Mouse (Mus musculus) bone marrow, adult 2 months (tissue): Measurements from ENCODE around the gene Ubl3. TPM values are rescaled to one million over a fixed set of nuclear protein-coding genes. Genes with fewer than 3 reads are reported as not detected.

Experiments
- H3K27ac ChIP-seq: fragments of 200-500 bp; 2 replicates; pipeline ENCODE4 v1.5.1; 2012; ENCODE audit warnings: low read depth, mild to moderate bottlenecking, control low read depth, inconsistent platforms, low read length; ENCODE audit not compliant: control insufficient read depth, poor library complexity, insufficient read depth
- H3K4me1 ChIP-seq: fragments of 200-500 bp; 2 replicates; pipeline ENCODE4 v1.6.1; 2011; ENCODE audit warnings: low read length; ENCODE audit not compliant: control insufficient read depth, insufficient read depth
- H3K4me3 ChIP-seq: fragments of 200-500 bp; replicated peaks from 2 replicates; pipeline ENCODE3; 2011; ENCODE audit warnings: mild to moderate bottlenecking, low read depth, low read length, control low read depth; ENCODE audit not compliant: control insufficient read depth
- CTCF ChIP-seq: fragments of 200-500 bp; IDR thresholded peaks from 2 replicates; pipeline ENCODE4 v1.5.1; 2011; ENCODE audit warnings: low read length, control low read depth; ENCODE audit not compliant: control insufficient read depth, insufficient read depth
- POLR2A ChIP-seq: fragments of 200-500 bp; IDR thresholded peaks from 2 replicates; pipeline ENCODE4 v1.6.1; 2011; ENCODE audit warnings: low read depth, mild to moderate bottlenecking, control low read depth, low read length, borderline replicate concordance; ENCODE audit not compliant: control insufficient read depth
- WGBS: fragments of 180-500 bp; shearing (Covaris S2); methylation state at CpG from one replicate; pipeline ENCODE4 v1.1.7; 2018; 5-methylcytosine and 5-hydroxymethylcytosine counted together
- polyA plus RNA-seq: library from polyadenylated mRNA; stranded (reverse); fragments of >200 nt; gene quantifications from 2 replicates; pipeline ENCODE4 v1.2.4, GENCODE M21; 2011; ENCODE audit warnings: low replicate concordance; ENCODE audit not compliant: missing spikeins, insufficient read depth, insufficient read length

Gene Ubl3
- polyA plus RNA-seq, 1 experiment: 31.1 TPM

- TF ChIP-seq POLR2A: no peak
- no peak for TF ChIP-seq CTCF
- no peak overlapping the region for H3K27ac ChIP-seq
- H3K4me3 ChIP-seq: no peak overlapping the region
- 66% methylated on average over 5 of the region's 5 CpGs for WGBS
- H3K4me1 ChIP-seq: no peaks in the 10 kb centered on the region; the same call in 1 of the 2 replicates
These were observed 20.4 kb downstream of the Ubl3 start for GRCm38 (mm10) chr5:148532201-148532600.

- WGBS: 30% methylated on average over 6 of the region's 6 CpGs
- Histone ChIP-seq H3K4me3 (no peak overlapping the region), H3K27ac (no peak overlapping the region), H3K4me1 (no peaks in the 10 kb centered on the region; the same call in 1 of the 2 replicates)
- TF ChIP-seq POLR2A: no peak
- no peak for TF ChIP-seq CTCF
These were observed 25.0 kb downstream of the Ubl3 start for GRCm38 (mm10) chr5:148527632-148528031.

- H3K27ac ChIP-seq: no peak overlapping the region
- no peak overlapping the region for H3K4me3 ChIP-seq
- TF ChIP-seq POLR2A (no peak), CTCF (no peak)
- no peaks in the 10 kb centered on the region; the same call in 1 of the 2 replicates for H3K4me1 ChIP-seq
- WGBS: 87% methylated on average over 8 of the region's 8 CpGs
These were observed 26.0 kb downstream of the Ubl3 start for GRCm38 (mm10) chr5:148526631-148527030.

- no peak overlapping the region for H3K4me3 ChIP-seq
- no peak for TF ChIP-seq CTCF
- TF ChIP-seq POLR2A: no peak
- WGBS: 75% methylated on average over 5 of the region's 5 CpGs
These were observed 29.2 kb downstream of the Ubl3 start for GRCm38 (mm10) chr5:148523202-148523971.

GRCm38 (mm10) chr5:148522378-148522777, 30.2 kb downstream of the Ubl3 start:
- Histone ChIP-seq H3K4me3 (no peak overlapping the region), H3K4me1 (no peaks in the 10 kb centered on the region), H3K27ac (no peak overlapping the region)
- TF ChIP-seq CTCF: no peak
- TF ChIP-seq POLR2A: no peak
- 73% methylated on average over 3 of the region's 3 CpGs for WGBS

More at GRCm38 (mm10) chr5:148523202-148523971, 29.2 kb downstream of the Ubl3 start:
- H3K4me1 ChIP-seq: no peaks in the 10 kb centered on the region; the same call in 1 of the 2 replicates
- H3K27ac ChIP-seq: no peak overlapping the region

GRCm38 (mm10) chr5:148517445-148517844, 35.1 kb downstream of the Ubl3 start:
- 68% methylated on average over 4 of the region's 4 CpGs for WGBS
- Histone ChIP-seq H3K4me3 (no peak overlapping the region), H3K27ac (no peak overlapping the region), H3K4me1 (no peaks in the 10 kb centered on the region)
- no peak for TF ChIP-seq POLR2A
- no peak for TF ChIP-seq CTCF

- H3K4me1 ChIP-seq: peaks cover 3% of the 10 kb centered on the region; the same call in 1 of the 2 replicates
- no peak overlapping the region for H3K27ac ChIP-seq
- TF ChIP-seq POLR2A: no peak
- WGBS: 76% methylated on average over 5 of the region's 5 CpGs
- no peak overlapping the region for H3K4me3 ChIP-seq
These were observed 40.4 kb downstream of the Ubl3 start for GRCm38 (mm10) chr5:148512042-148512640.

- TF ChIP-seq POLR2A: no peak
- no peak for TF ChIP-seq CTCF
- Histone ChIP-seq H3K27ac (no peak overlapping the region; the same call in 1 of the 2 replicates), H3K4me3 (no peak overlapping the region), H3K4me1 (peaks cover 3% of the 10 kb centered on the region; the same call in 1 of the 2 replicates)
- 57% methylated on average over 2 of the region's 2 CpGs for WGBS
These were observed 42.3 kb downstream of the Ubl3 start for GRCm38 (mm10) chr5:148510265-148510664.
